Mouse (Mus musculus): ENCODE data around the gene Mdm2.

Gene Mdm2

DNA sequence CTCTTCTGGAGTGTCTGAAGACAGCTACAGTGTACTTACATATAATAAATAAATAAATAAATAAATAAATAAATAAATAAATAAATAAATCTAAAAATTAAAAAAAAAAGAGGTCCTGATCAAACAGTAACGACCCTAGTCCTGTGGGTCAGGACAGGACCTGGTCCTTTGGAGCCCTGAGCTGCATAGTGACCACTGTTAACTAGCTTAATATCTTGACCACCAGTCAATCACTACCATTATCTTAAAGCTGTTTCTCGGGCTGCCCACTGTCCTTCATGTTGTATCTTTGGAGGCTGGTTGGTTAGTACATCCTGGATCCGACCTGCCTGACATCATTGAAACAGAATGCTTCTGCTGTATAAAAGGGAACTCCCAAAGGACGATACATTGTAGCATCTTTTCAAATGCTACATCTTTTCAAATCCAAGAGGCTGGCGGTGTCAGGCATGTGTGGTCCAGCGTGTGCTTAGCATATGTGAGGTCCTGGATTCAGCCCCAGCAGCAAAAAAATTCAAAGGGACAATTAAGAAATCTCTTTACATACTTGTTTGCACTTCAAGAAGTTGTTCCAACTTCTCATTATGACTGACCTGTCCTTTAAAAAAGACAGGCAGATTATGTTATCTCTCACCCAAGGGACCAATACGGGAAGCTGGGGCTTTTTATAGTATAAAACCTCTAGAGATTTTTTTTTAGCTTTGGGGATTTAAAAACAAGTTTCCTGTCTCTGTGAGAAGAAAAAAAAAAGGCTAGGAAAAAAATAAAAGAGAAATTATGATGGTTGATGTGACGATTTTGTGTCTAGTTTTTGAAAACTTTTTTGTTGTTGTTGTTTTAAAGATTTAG lies 57.4 kb downstream of the Mdm2 start:
- in situ Hi-C loops (cut with MboI; ENCODE audit: unreplicated experiment in 2 of 2), result no loop called here

DNA sequence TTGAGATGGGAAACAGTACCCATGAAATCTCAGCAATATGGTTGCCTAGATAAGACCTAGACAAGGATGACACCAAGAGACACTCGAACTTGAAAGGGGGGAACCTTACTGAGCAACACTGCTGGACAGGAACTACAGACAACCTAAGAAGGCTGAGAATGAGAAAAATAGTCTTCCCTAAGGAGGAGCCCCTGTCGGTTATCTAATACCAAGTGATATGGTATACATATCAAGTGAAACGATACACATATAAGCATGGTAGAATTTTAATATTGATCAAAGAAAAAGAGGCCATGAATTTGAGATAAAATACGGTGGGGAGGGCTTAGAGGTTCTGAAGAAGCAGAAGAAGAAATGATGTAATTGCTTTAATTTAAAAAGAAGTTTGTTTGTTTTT lies 58.2 kb downstream of the Mdm2 start:
- in situ Hi-C loops (cut with MboI; ENCODE audit: unreplicated experiment in 2 of 2), result no loop called here

DNA sequence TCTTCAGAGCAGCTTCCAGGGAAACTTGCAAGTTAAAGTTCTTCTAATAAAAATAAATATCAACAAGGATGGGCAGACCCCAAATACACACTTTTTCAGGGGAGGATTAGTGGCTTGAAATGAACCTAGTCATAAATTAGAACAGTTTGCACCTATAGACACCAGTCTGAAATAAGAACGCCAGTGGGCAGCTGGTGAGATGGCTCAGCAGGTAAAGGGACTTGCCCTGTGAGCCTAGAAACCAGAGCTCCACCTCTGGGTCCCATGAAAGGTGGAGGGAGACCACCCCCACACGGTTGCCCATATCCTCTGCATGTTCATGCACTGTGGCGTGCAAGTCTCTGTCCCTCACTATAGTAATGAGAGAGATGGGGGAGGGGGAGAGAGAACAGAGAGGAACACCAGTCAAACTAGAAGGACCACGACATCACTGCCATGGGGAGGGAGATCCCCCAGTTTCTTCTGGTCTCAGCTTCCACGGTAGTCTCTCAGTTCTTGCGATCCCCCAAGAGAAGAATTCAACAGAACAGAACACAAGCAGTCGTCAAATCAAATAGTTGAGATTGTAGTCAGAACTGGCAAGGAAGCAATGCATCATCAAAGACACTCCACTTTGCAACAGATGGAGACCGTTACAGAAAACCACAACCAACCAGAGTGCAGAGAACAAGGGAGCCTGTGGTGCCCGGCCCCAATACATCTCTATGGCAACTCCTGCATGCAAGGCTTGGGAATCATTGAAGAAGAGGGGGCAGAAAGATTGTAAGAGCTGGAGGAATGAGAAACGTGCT lies 58.8 kb downstream of the Mdm2 start:
- in situ Hi-C loops (cut with MboI; ENCODE audit: unreplicated experiment in 2 of 2), result no loop called here

DNA sequence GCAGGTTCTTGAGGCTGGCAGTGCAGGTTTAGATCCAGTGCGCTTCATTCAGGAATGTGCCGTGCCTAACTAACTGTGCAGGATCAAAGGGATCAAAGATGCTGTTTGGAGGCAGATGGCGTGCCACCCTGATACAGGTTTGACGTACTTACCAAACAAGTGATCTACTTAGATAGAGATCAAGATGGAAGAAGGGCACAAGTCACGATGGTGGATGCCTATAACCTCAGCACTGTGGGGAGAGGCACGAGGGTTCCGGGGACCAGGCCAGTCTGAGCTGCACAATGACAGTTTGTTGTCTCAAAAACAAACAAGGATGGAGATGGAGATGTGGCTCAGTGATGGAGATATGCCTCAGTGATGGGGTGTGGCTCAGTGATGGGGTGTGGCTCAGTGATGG lies 59.8 kb downstream of the Mdm2 start:
- in situ Hi-C loops (cut with MboI; ENCODE audit: unreplicated experiment in 2 of 2), result no loop called here

DNA sequence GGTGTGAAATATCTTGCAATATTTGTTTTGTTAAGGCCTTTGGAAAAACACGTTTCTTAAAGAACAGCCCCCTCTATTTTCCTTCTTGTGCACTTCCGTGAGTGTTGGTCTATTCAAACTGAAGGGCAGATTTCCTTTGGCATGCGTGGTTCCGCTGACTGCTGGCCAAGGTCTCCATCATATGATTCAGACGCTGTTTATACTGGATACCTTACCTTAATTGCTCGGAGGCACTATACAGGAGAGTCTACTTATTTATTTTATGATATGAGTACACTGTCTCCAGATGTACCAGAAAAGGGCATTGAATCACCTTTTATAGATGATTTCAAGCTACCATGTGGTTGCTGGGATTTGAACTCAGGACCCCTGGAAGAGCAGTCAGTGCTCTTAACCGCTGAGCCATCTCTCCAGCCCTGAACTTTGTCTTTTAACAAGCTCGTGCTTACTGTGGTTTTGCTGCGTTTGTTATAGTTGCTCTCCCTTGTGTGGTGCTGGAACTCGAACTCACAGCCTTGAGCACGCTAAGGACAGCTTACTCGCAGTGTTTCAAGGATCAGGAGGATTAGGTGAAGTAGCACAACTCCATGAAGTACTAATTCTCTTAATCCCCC lies 60.4 kb downstream of the Mdm2 start:
- in situ Hi-C loops (cut with MboI; ENCODE audit: unreplicated experiment in 2 of 2), result no loop called here

DNA sequence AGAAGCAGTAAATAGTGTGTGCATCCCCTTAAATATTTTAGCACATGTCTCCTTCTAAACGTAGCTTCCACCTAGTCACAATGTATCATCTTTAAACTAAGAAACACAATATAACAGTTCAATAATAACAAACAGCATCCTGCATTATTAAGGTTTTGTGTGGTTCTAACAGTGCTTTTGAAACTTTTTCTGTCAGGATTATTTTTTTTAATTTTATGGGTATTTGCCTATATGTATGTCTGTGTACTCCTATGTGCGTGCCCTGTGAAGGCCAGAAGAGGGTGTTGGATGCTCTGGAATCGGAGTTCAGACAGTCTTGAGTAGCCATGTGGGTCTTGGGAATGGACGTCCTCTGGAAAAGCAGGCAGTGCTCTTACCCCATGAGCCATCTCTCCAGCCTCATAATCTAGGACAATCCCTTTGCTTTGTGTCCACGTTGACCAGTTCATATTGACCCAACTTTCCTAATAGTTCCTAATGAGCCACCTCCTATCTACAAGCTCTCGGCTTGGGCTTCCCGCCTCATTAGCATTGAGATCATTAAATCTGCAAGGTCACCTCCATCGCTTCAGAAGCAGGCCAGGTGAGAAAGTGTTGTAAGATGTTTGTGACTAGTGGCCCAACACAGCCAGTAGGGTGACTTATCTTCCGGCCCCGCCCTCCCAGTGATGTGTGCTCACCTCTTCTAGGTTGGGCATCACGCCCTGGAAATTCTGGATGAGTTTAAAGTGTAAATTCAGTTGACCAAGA lies 61.1 kb downstream of the Mdm2 start:
- in situ Hi-C loops (cut with MboI; ENCODE audit: unreplicated experiment in 2 of 2), result no loop called here

DNA sequence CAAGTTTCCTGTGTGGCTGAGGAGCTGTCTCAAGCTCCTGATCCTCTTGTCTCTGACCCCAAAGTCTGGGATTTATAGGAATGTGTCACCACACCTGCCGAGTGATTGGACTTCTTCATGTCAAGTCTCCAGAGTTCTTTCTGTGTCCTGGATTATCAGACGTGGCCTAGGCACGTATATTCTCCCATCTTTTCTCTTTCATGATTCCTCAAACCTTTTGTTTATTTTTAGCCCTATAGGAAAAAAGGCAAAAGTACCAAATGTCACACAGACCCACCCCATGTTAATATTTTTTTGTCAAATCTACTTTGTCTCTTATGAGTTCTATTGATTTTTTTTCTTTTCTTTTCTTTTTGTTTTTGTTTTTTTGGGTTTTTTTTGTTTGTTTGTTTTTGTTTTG lies 61.9 kb downstream of the Mdm2 start:
- in situ Hi-C loops (cut with MboI; ENCODE audit: unreplicated experiment in 2 of 2), result no loop called here

DNA sequence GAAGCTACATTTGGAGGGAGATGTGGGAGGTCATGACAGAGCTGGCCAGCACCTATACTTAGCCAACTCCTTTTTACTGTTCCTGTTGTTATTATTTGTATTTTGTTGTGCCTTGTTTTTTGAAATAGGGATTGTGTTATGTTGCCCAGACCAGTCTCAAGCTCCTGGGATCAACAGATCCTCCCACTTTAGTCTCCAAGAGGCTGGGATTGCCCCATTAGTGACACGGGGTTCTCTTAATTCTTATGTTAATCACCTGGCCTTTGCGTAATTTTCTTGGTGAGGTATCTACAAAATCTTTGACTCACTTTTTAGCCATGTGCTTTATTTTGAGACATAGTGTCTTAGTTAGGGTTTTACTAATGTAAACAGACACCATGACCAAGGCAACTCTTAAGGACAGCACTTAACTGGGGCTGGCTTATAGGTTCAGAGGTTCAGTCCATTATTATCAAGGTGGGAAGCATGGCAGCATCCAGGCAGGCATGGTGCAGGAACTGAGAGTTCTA lies 62.5 kb downstream of the Mdm2 start:
- in situ Hi-C loops (cut with MboI; ENCODE audit: unreplicated experiment in 2 of 2), result no loop called here

DNA sequence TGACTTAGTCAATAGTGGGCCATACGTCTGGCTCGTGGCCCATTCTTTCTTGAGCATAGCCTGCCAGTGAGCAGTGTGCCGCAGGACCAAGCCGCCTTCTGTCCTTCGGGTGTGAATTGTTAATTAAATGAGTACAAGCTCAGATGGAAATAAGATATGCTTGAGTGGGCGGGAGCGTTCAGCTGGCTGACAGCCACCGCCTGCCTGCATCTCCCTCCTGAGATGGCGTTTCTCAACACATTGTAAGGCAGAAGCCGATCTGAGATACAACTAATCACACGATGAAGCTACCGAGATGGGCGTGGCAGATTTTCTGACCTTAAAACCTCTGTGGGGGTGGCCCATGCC lies 63.4 kb downstream of the Mdm2 start:
- in situ Hi-C loops (cut with MboI; ENCODE audit: unreplicated experiment in 2 of 2), result no loop called here

DNA sequence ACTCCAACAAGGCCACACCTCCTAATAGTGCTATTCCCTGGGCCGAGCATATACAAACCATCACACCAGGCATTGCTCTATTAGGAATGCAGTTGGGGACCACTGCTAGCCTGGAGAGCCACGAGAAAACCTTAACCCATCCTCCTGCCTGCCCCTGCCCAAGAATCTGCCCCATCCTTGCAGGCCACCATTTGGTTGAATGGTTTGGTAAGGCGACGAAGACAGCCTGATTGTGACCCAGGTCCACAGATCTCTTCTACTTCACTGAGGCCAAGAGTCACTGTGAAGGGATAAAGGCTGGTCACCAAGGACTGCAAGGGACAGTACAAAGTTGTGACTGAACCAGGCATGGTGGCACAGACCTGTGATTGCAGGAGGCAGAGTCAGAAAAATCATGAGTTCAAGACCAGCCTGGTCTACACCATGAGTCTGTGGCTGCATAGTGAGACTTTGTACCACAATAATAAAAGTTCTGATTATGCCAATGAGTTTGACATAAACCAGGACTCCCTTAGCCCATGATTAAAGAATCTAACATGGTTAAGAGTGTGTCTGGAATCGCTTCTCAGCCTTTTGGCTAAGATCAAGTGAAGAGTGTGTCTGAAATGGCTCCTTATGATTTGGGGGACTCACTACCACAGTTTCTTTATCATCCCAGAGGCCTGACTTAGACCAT lies 63.9 kb downstream of the Mdm2 start:
- in situ Hi-C loops (cut with MboI; ENCODE audit: unreplicated experiment in 2 of 2), result no loop called here

DNA sequence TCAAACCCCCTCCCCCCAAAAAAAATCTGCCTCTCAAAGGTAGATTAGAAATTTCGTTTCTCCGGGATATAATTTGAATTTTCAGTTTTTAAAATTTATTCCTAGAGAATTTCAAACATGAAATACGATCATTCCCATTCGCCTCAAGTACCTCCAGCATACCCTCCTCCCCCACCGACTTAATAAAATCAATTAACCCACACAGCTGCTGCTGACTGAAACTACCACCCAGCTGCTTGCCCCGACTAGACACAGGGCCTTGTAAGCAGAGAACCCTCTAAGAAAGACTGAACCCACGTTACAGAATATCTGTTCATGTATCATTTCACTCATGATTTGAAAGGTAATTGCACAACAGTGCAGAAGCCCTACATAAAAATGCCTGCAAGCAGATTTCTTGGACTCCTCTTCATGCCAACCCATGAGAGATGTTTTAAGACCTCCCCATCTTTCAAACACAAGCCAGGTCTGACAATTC lies 65.0 kb downstream of the Mdm2 start:
- in situ Hi-C loops (cut with MboI; ENCODE audit: unreplicated experiment in 2 of 2), result no loop called here

DNA sequence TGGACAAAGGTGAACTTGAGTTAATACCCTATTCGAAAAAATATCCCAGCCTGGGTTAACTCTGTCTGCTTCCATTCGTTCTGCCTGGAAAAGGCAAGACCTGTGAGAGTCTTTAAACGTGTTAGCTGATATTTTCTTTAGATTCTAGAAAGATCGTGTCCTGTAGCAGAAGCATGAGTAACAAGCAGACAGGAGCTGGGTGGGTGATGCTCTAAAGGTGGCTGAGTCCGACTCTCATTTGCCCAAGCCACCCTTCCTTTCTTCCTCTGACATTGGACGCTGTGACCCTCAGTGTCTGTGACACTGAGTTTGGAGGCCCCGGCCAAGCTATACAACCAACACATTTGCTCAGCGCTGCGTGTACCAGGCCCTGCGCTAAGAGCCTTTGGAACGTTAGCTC lies 65.7 kb downstream of the Mdm2 start:
- in situ Hi-C loops (cut with MboI; ENCODE audit: unreplicated experiment in 2 of 2), result loop anchor here in 1 of 2 experiments (5.0 kb wide), 1 partner anchor 32 kb away; no protein-coding TSS in a partner anchor

DNA sequence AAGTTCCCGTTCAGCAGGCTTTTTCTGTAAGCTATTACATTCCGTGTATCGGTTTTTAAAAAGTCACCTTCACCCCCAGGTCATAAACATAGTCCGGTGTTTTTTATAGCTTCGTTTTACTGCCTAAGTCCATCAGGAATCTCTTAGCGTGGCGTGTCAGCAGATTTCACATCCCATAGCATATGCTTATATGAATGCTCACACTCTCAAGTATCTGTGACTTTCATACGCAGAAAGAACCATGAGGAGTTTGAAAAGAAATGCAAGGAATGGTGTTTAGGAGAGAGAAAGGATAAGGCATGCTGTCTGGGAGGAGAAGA lies 66.2 kb downstream of the Mdm2 start:
- in situ Hi-C loops (cut with MboI; ENCODE audit: unreplicated experiment in 2 of 2), result loop anchor here in 1 of 2 experiments (5.0 kb wide), 1 partner anchor 33 kb away; no protein-coding TSS in a partner anchor

DNA sequence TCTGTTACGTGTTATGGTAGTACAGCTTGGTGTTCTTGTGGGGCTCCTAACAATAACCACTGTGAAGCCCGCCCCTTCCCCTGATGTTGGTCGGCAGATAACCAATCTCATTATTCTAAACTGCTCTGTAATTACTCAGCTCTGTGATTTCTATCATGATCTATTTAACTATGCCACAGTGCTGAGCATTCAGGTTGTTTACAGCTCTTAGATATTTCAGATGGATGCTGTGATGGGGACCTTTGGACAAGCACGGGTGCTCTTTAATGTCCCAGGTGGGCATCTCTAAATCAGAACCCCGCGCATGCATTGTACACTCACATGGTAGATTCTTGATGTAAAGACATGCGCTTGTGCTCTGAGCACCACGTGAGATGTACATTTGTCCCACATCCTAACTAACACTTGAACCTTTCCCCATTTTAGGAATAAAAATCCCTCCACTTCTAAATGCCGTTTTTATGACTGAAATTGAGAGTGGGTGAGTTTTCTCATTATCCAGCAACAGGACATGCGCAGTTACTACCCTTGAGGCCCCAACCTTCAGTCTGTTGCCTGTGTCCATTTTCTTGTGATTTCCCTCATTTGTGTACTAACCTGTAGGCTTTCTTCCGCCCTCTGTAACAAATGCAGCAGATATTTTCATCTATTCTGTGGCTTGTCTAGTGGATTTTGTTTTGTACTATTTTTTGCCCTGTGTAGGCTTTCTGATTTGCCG lies 66.7 kb downstream of the Mdm2 start:
- in situ Hi-C loops (cut with MboI; ENCODE audit: unreplicated experiment in 2 of 2), result loop anchor here in 1 of 2 experiments (5.0 kb wide), 1 partner anchor 33 kb away; no protein-coding TSS in a partner anchor

DNA sequence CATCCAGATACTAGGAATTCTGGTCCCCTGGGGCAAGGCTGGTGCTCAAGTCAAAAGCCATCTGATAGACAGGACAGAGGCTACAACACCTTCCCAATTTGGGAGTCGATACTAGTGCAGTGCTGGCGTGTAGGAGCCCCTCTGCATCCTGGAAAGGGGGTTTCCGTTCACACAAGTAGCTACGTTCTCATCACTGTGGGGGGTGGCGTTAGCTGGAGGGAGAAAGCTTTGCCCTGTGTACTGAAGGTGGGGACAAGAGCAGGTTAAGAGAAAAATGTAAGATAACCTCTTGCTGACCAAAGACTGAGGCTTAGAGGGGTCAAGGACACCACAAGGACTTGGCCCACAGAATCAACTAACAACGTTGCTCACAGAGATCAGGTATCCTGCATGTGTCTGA lies 67.3 kb downstream of the Mdm2 start:
- in situ Hi-C loops (cut with MboI; ENCODE audit: unreplicated experiment in 2 of 2), result loop anchor here in 1 of 2 experiments (5.0 kb wide), 1 partner anchor 34 kb away; no protein-coding TSS in a partner anchor

DNA sequence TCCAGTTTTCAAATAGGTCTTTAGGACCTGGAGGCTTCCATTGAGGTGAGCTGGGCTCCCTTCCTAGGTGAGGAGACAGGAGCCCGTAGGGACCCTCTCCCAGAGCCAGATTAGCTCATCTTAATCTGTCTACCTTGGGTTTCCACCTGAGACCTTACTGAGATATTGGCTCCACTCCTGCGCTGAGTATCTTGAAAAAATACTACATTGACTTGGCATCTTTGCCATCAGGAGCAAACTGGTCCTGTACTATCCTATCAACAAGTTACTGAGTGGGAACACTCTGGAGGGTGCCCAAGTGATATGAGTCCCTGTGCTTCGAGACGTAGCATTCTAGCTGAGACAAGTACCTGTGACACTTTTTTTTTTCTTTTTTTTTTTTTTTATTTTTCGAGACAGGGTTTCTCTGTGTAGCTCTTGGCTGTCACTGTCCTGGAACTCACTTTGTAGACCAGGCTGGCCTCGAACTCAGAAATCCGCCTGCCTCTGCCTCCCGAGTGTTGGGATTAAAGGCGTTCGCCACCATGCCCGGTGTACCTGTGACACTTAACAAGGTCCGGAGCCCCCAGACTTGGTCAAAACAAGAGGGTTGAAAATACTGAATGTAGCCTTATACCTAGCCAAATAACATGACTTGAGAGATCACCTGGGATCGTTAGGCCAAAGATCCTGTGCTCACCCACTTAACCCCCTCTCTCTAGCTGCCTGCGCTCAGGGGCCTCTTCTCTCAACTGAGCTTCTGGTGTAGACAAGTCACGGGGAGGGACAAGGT lies 67.9 kb downstream of the Mdm2 start:
- in situ Hi-C loops (cut with MboI; ENCODE audit: unreplicated experiment in 2 of 2), result loop anchor here in 1 of 2 experiments (5.0 kb wide), 1 partner anchor 35 kb away; no protein-coding TSS in a partner anchor

DNA sequence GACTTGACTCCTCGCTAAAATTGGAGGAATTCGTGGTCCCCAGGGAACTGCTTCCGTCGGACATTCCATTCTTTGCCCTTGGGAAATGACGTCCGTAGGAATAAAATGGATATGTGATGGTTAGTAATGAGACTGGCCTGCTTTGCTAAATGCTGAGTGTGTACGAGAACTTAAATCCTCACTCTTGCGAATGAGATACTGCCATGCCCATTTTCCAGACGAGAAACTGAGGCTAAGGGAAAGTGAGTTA lies 68.4 kb downstream of the Mdm2 start:
- in situ Hi-C loops (cut with MboI; ENCODE audit: unreplicated experiment in 2 of 2), result loop anchor here in 1 of 2 experiments (5.0 kb wide), 1 partner anchor 35 kb away; no protein-coding TSS in a partner anchor

DNA sequence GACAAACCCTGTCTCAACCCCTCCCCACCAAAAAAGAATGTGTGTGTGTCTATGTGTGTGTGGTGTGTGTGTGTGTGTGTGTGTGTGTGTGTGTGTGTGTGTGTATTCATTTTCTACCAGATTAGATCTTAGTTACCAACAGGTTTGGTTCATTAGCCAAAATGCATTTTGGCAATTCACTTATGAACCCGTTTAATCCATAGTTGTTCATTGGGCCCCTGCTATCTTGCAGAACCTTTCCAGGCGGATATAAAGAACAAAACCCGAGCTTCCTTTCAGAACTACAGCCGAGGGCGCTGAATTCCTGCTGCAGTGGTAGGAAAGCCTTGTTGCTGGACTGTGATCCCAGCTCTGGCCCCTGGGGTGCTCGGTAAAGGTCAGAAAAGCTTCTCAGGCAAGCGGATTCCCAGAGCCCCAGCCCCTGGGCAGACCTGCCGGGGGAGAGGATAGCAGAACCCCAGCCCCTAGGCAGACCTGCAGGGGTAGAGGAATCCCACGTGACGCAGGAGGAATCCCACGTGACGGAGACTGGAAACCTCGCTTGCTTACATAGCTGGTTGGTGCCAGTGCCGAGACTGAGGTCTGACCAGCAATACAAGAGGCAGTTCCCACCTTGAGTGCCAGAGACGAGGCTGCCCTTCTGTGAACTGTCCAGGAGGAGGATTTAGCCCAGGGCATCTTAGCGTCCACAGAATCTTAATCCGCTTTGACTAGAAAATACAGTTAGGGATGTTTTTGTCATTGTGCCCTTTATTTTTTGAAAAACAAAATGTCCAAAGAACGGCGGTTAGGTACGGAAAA lies 69.0 kb downstream of the Mdm2 start:
- in situ Hi-C loops (cut with MboI; ENCODE audit: unreplicated experiment in 2 of 2), result loop anchor here in 1 of 2 experiments (5.0 kb wide), 1 partner anchor 36 kb away; no protein-coding TSS in a partner anchor

Data from v-Abl transformed pro-B cells (cell line).